Mouse (Mus musculus) CH12.LX (cell line): ENCODE measurements around the gene Gm21750.
"Not testable (repeated sequence)": the region's sequence is repeated elsewhere in the genome, so short reads cannot be mapped to it uniquely, and the experiment has no call there.

Source experiments
- CTCF ChIP-seq, 2 experiments: IDR thresholded peaks in 1 of 2; conservative IDR thresholded peaks in 1 of 2; 2 replicates each; pipeline ENCODE4 v1.5.1; 2011 to 2012; ENCODE audit warnings: low read depth in 2 of 2, low read length in 2 of 2, improper control_type of control experiment in 1 of 2, inconsistent platforms in 1 of 2, mild to moderate bottlenecking in 1 of 2, moderate library complexity in 1 of 2
- EP300 ChIP-seq: IDR thresholded peaks from 2 replicates; pipeline ENCODE4 v1.6.1; 2011; ENCODE audit warnings: low read length, improper control_type of control experiment
- HCFC1 ChIP-seq: IDR thresholded peaks from 2 replicates; pipeline ENCODE4 v1.6.1; 2012; ENCODE audit warnings: low read depth, mild to moderate bottlenecking, inconsistent platforms, low read length, improper control_type of control experiment
- JUN ChIP-seq: IDR thresholded peaks from 2 replicates; pipeline ENCODE4 v1.6.1; 2011; ENCODE audit warnings: low read depth, mild to moderate bottlenecking, low read length, improper control_type of control experiment, moderate library complexity; ENCODE audit not compliant: insufficient read depth
- JUND ChIP-seq: conservative IDR thresholded peaks from 2 replicates; pipeline ENCODE4 v1.6.1; 2011; ENCODE audit warnings: low read depth, low read length, improper control_type of control experiment
- MAFK ChIP-seq: IDR thresholded peaks from 2 replicates; pipeline ENCODE4 v1.6.1; 2011; ENCODE audit warnings: low read length, improper control_type of control experiment; ENCODE audit not compliant: insufficient replicate concordance
- POLR2A ChIP-seq: IDR thresholded peaks from 2 replicates; pipeline ENCODE4 v1.6.1; 2011; ENCODE audit warnings: low read depth, mild to moderate bottlenecking, improper control_type of control experiment, low read length
- POLR2AphosphoS2 ChIP-seq: IDR thresholded peaks from 2 replicates; pipeline ENCODE4 v1.6.1; 2011; ENCODE audit warnings: low read depth, low read length, improper control_type of control experiment
- ZKSCAN1 ChIP-seq: IDR thresholded peaks from 2 replicates; pipeline ENCODE4 v1.6.1; 2012; ENCODE audit warnings: low read depth, inconsistent platforms, low read length, improper control_type of control experiment, borderline replicate concordance
- ZNF384 ChIP-seq: IDR thresholded peaks from 2 replicates; pipeline ENCODE4 v1.6.1; 2012; ENCODE audit warnings: low read depth, low read length, improper control_type of control experiment, inconsistent platforms

GRCm38 (mm10) chr14:73660925-73661324, at the start of gene Gm21750:
- not testable (repeated sequence) for TF ChIP-seq CTCF (conservative IDR thresholded peaks at IDR 0.05 in 1 of 2, IDR thresholded peaks at IDR 0.05 in 1 of 2; ENCODE audit: low read depth in 2 of 2, low read length in 2 of 2); EP300; POLR2A; ZNF384; MAFK; POLR2AphosphoS2; HCFC1; JUN; JUND; ZKSCAN1
